Mouse (Mus musculus) adrenal gland, postnatal 14 days (tissue): Measurements from ENCODE around the gene Mtcl1. TPM values are rescaled to one million over a fixed set of nuclear protein-coding genes. Genes with fewer than 3 reads are reported as not detected.

Experiments
- DNase-seq: peaks from one replicate; pipeline ENCODE4 v3.0.0; 2021; ENCODE audit warnings: mixed read lengths
- total RNA-seq: library from RNA; stranded (reverse); gene quantifications from 2 replicates; pipeline ENCODE4 v1.2.3, GENCODE M21; 2021

The Mtcl1 gene
- total RNA-seq, 1 experiment from 2014 or later, result 14.3 TPM

- no peak for DNase-seq
These were observed 40.4 kb downstream of the Mtcl1 start for GRCm38 (mm10) chr17:66409070-66409605.

GRCm38 (mm10) chr17:66408400-66408799 lies 41.1 kb downstream of the Mtcl1 start:
- DNase-seq, result no peak

- no peak for DNase-seq
These were observed 41.7 kb downstream of the Mtcl1 start for GRCm38 (mm10) chr17:66407833-66408232.

- no peak for DNase-seq
These were observed 43.9 kb downstream of the Mtcl1 start for GRCm38 (mm10) chr17:66405601-66406000.

- DNase-seq, result peak; percentile 93
These were observed 44.5 kb downstream of the Mtcl1 start for GRCm38 (mm10) chr17:66404883-66405590.

- DNase-seq, result no peak
These were observed 46.6 kb downstream of the Mtcl1 start for GRCm38 (mm10) chr17:66402791-66403470.

GRCm38 (mm10) chr17:66401596-66402265 lies 47.8 kb downstream of the Mtcl1 start:
- DNase-seq, result no peak

GRCm38 (mm10) chr17:66399780-66400179 lies 49.8 kb downstream of the Mtcl1 start:
- DNase-seq, result no peak

- DNase-seq, result peak; percentile 63
These were observed 55.0 kb downstream of the Mtcl1 start for GRCm38 (mm10) chr17:66394571-66394970.

- no peak for DNase-seq
These were observed 61.2 kb downstream of the Mtcl1 start for GRCm38 (mm10) chr17:66388307-66388706.

- no peak for DNase-seq
These were observed 68.2 kb downstream of the Mtcl1 start for GRCm38 (mm10) chr17:66381338-66381737.

GRCm38 (mm10) chr17:66379900-66380857 lies 69.4 kb downstream of the Mtcl1 start:
- no peak for DNase-seq

- no peak for DNase-seq
These were observed 70.2 kb downstream of the Mtcl1 start for GRCm38 (mm10) chr17:66379308-66379707.

- DNase-seq, result no peak
These were observed 71.4 kb downstream of the Mtcl1 start for GRCm38 (mm10) chr17:66378127-66378526.

- no peak for DNase-seq
These were observed 74.8 kb downstream of the Mtcl1 start for GRCm38 (mm10) chr17:66374633-66375272.

- DNase-seq, result no peak
These were observed 78.7 kb downstream of the Mtcl1 start for GRCm38 (mm10) chr17:66370867-66371266.

- no peak for DNase-seq
These were observed 79.8 kb downstream of the Mtcl1 start for GRCm38 (mm10) chr17:66369777-66370176.

GRCm38 (mm10) chr17:66368127-66368526 lies 81.4 kb downstream of the Mtcl1 start:
- no peak for DNase-seq

GRCm38 (mm10) chr17:66365664-66366063 lies 83.9 kb downstream of the Mtcl1 start:
- no peak for DNase-seq

GRCm38 (mm10) chr17:66365293-66365642 lies 84.3 kb downstream of the Mtcl1 start:
- DNase-seq, result no peak

- no peak for DNase-seq
These were observed 84.8 kb downstream of the Mtcl1 start for GRCm38 (mm10) chr17:66364525-66365292.
